Mouse (Mus musculus) neural tube, embryonic 11.5 days (tissue): Measurements from ENCODE around the gene Ppp4r3a. TPM values are rescaled to one million over a fixed set of nuclear protein-coding genes. Genes with fewer than 3 reads are reported as not detected.

Experiments used
- ATAC-seq: fragments of 200-750 bp; cut with Nextera tagmentation; 2 replicates; pipeline ENCODE4 v1.8.0; 2017; ENCODE audit warnings: moderate number of reproducible peaks, mild to moderate bottlenecking, moderate TSS enrichment, moderate library complexity; ENCODE audit not compliant: insufficient read depth, low FRiP score, low TSS enrichment
- DNase-seq: peaks from one replicate; pipeline ENCODE4 v3.0.0-alpha.2; 2015; ENCODE audit warnings: low spot score
- H3K27ac ChIP-seq: fragments of 300-500 bp; sonication (generic); 2 replicates; pipeline ENCODE4 v1.5.1; 2014; ENCODE audit warnings: low read depth, mild to moderate bottlenecking, low read length
- H3K27me3 ChIP-seq: fragments of 300-500 bp; sonication (generic); 2 replicates; pipeline ENCODE4 v1.6.1; 2014; ENCODE audit warnings: mild to moderate bottlenecking, low read length, mixed read lengths; ENCODE audit not compliant: control insufficient read depth, insufficient read depth
- H3K36me3 ChIP-seq: fragments of 300-500 bp; sonication (generic); 2 replicates; pipeline ENCODE4 v1.6.1; 2014; ENCODE audit warnings: mild to moderate bottlenecking, low read length, moderate library complexity, mixed read lengths; ENCODE audit not compliant: control insufficient read depth, insufficient read depth
- H3K4me1 ChIP-seq: fragments of 300-500 bp; sonication (generic); 2 replicates; pipeline ENCODE4 v1.6.1; 2014; ENCODE audit warnings: low read length, mixed read lengths; ENCODE audit not compliant: control insufficient read depth, insufficient read depth
- H3K4me2 ChIP-seq: fragments of 300-500 bp; sonication (generic); 2 replicates; pipeline ENCODE4 v1.6.1; 2014; ENCODE audit warnings: low read depth, mild to moderate bottlenecking, moderate library complexity
- H3K4me3 ChIP-seq: fragments of 300-500 bp; sonication (generic); 2 replicates; pipeline ENCODE4 v1.5.1; 2014; ENCODE audit warnings: low read depth, low read length
- H3K9ac ChIP-seq: fragments of 300-500 bp; sonication (generic); 2 replicates; pipeline ENCODE4 v1.6.1; 2014; ENCODE audit warnings: mild to moderate bottlenecking, low read length
- H3K9me3 ChIP-seq: fragments of 300-500 bp; sonication (generic); 2 replicates; pipeline ENCODE4 v1.6.1; 2016; ENCODE audit warnings: low read length; ENCODE audit not compliant: control insufficient read depth
- WGBS: fragments of 180-500 bp; shearing (Covaris S2); extraction: QIAGEN DNeasy Blood & Tissue Kit; methylation state at CpG from one replicate; pipeline ENCODE4 v1.1.7; 2014; 5-methylcytosine and 5-hydroxymethylcytosine counted together
- polyA plus RNA-seq: library from polyadenylated mRNA; unstranded; fragments of >200 nt; fragmentation: Nextera tagmentation; extraction: Ambion mirVana; gene quantifications from 2 replicates; pipeline ENCODE4 v1.2.1, GENCODE M21; 2014

The Ppp4r3a gene
- polyA plus RNA-seq, 1 experiment from 2014 or later = 61.9 TPM

DNA sequence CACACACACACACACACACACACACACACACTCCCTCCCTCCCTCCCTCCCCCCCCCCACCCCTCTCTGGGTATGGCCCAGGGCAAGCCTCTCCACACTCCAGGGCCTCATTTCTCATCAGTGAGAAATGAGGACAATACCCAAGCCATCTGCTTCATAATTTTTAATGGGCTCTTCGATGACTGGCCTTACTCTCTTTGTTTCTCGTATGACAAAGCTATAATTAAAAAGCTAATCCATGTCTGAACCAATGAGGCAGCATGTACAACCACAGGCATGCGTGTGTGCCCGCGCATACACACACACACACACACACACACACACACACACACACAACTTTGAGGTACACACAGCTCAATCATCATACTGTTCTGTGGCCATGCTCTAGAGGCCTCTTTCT, 78.5 kb downstream of the Ppp4r3a start:
- DNase-seq (no peak), ATAC-seq (peak; percentile 36; the same call in 1 of the 2 replicates)
- Histone ChIP-seq H3K27ac (peak overlapping the region; percentile 23; the same call in 1 of the 2 replicates), H3K27me3 (no peaks in the 10 kb centered on the region), H3K4me1 (peaks cover 13% of the 10 kb centered on the region), H3K9me3 (no peaks in the 10 kb centered on the region), H3K4me3 (no peak overlapping the region), H3K4me2 (no peak overlapping the region), H3K9ac (no peak overlapping the region), H3K36me3 (no peaks in the 10 kb centered on the region)
- WGBS = 77% methylated on average over 5 of the region's 5 CpGs

- no peak for ATAC-seq
- Histone ChIP-seq H3K36me3 (no peaks in the 10 kb centered on the region), H3K27me3 (no peaks in the 10 kb centered on the region), H3K9me3 (no peaks in the 10 kb centered on the region), H3K9ac (no peak overlapping the region), H3K27ac (no peak overlapping the region), H3K4me3 (no peak overlapping the region), H3K4me2 (no peak overlapping the region), H3K4me1 (peaks cover 25% of the 10 kb centered on the region)
- 35% methylated on average over 4 of the region's 4 CpGs for WGBS
- no peak for DNase-seq
These were observed 80.5 kb downstream of the Ppp4r3a start for GRCm38 (mm10) chr12:101002801-101003513.

GRCm38 (mm10) chr12:100999061-100999954, 84.2 kb downstream of the Ppp4r3a start:
- Histone ChIP-seq H3K4me3 (no peak overlapping the region), H3K9me3 (no peaks in the 10 kb centered on the region), H3K9ac (no peak overlapping the region), H3K27me3 (no peaks in the 10 kb centered on the region), H3K4me1 (peaks cover 38% of the 10 kb centered on the region), H3K4me2 (no peak overlapping the region), H3K36me3 (no peaks in the 10 kb centered on the region), H3K27ac (no peak overlapping the region)
- no peak for DNase-seq
- 44% methylated on average over 7 of the region's 7 CpGs for WGBS
- ATAC-seq = no peak

DNA sequence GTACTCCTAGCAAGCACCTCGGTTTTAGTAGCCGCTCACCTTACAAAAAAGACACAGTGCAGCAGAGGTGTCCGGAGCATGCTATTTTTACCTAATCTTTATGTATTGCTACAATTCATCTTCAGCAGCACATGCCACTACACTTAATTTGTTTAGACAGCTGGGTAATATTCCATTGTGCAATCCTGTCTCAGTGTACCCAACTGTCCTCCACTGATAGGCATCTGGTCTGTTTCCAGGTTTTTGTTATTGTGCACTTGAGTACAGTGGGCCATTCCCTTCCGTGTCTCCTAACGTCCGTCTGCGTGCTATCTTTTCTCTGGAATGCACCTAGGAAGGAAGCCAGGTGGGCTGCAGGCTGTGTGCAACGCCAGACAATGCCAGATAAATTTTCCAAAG, 84.9 kb downstream of the Ppp4r3a start:
- Histone ChIP-seq H3K9ac (no peak overlapping the region), H3K27ac (no peak overlapping the region), H3K4me2 (no peak overlapping the region), H3K9me3 (no peaks in the 10 kb centered on the region), H3K4me3 (no peak overlapping the region), H3K4me1 (peaks cover 37% of the 10 kb centered on the region), H3K27me3 (no peaks in the 10 kb centered on the region), H3K36me3 (no peaks in the 10 kb centered on the region)
- DNase-seq = no peak
- 57% methylated on average over 8 of the region's 8 CpGs for WGBS
- ATAC-seq = no peak

DNA sequence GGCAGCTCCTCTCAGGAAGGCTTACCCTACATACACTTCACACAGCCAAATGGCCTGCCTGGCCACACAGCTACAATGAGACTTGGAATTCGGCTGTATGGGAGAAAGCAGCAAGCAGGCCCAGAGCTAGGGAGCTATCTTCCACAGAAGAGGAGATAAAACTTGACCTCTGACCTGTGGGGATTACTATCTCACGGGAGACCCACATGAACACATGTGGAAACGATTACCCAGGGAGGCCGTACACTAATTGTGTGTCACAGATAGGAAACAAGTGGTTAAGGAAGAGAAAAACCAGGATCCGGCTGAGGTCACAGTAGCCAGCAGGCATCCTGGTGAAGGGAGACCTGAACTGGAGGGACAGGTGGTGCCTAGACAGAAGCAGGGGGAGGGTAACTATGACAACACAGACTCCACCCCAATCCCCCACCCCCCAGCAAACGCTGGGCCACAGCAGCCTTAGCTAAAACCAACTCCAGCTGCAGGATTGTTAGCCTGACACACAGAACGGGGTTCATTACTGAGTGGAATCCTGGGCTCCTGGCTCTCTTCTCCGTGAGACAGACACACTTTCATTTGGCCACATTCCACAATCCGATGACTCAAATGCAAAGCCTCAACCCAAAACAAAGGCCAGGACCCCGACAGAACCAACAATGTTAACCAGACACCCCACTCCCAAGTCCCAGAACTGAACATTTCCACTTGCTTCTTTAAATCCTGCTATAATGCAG, 85.5 kb downstream of the Ppp4r3a start:
- Histone ChIP-seq H3K9me3 (no peaks in the 10 kb centered on the region), H3K27me3 (no peaks in the 10 kb centered on the region), H3K9ac (no peak overlapping the region), H3K27ac (no peak overlapping the region), H3K4me3 (no peak overlapping the region), H3K4me2 (no peak overlapping the region), H3K36me3 (no peaks in the 10 kb centered on the region), H3K4me1 (peaks cover 36% of the 10 kb centered on the region)
- DNase-seq (no peak), ATAC-seq (no peak)
- 30% methylated on average over 10 of the region's 10 CpGs for WGBS

DNA sequence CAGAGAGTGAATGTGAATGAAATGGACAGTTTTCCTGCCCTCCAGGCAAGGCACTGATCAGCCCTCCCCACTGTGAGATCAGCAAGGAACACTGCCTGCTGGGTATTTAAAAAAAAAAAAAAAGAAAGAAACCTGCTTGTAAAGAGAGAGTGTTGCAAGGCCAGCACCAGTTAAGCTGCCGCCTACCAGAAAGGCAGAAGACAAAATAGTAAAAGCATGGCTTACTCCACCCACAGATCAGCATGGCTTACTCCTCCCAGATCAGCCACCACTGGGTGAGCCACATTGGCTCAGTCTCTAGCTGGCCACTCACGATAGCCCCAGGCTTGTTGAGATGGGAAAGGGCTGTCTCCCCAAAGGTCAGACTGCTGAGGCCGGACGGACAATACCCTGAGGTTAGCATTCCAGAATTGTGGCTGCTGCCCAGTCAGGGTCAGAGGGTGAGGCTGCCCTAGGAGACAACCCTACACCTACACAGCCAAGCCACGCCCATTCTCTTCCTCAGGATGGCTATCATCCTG, 87.1 kb downstream of the Ppp4r3a start:
- 0 out of 2 replicates have a peak overlapping the region, but pooled peaks have one; percentile 27 for H3K27ac ChIP-seq
- ATAC-seq = peak; percentile 1; the same call in 1 of the 2 replicates

DNA sequence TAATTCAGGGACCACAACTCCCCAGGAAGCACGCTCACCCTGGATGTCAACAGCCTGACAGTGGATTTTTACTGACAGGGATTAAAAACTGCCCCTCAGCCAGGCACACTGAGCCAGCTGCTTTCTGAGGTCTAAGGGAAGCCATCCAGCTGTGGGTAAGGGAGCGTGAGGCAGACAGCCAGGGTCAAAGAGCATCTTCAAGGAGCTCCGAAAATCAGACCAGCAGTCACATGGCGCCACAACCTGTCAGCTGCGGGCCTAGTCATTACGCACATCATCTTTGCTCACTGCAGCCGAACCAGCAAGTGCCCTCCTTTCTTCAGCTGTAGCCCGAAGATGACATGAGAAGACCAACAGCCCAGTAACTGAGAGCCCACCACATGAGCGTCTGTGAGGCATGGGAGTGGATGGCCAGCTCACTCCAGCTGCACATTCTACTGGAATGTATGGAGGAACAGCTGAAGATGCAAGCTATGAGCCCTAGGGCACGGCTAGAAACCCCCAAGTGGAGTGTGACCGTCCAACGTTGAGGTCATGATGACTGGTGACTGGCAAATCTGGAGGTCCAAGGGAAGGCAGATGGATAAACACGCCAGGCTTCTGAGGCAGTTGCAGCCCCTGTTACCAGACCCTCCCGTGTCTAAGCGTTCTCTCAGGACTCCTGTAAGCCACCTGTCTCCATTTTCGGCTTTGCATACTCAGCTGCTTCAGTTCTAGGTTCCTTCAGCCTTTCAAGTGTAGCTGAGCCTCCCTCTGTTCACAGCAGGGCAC, 87.7 kb downstream of the Ppp4r3a start:
- DNase-seq = no peak
- H3K4me3 ChIP-seq = no peak overlapping the region
- H3K27me3 ChIP-seq = no peaks in the 10 kb centered on the region
- no peaks in the 10 kb centered on the region for H3K36me3 ChIP-seq
- ATAC-seq = no peak
- WGBS = 46% methylated on average over 16 of the region's 16 CpGs
- H3K4me1 ChIP-seq = peaks cover 37% of the 10 kb centered on the region
- H3K4me2 ChIP-seq = no peak overlapping the region
- H3K9me3 ChIP-seq = no peaks in the 10 kb centered on the region
- H3K9ac ChIP-seq = no peak overlapping the region
- 0 out of 2 replicates have a peak overlapping the region, but pooled peaks have one; percentile 27 for H3K27ac ChIP-seq

More for the DNA sequence above, 87.1 kb downstream of the Ppp4r3a start:
- no peaks in the 10 kb centered on the region for H3K9me3 ChIP-seq
- WGBS = 14% methylated on average over 5 of the region's 5 CpGs
- H3K4me1 ChIP-seq = peaks cover 36% of the 10 kb centered on the region
- no peak overlapping the region for H3K9ac ChIP-seq
- no peaks in the 10 kb centered on the region for H3K27me3 ChIP-seq
- no peak overlapping the region for H3K4me3 ChIP-seq
- no peaks in the 10 kb centered on the region for H3K36me3 ChIP-seq
- H3K4me2 ChIP-seq = no peak overlapping the region
- no peak for DNase-seq
